Comparison of ENCODE assay signal across 31 mouse cellular contexts in genomic region chr11:87507043-87507442, GRCm38 (mm10). TPM values are rescaled to one million over a fixed set of nuclear protein-coding genes. Genes with fewer than 3 reads are reported as not detected.
A peak's percentile ranks its signal among the peaks of the same experiment; 100 is the strongest.
DNase-seq lines count a peak whose midpoint lies in the region; ATAC-seq and TF ChIP-seq lines count a peak whose summit lies in the region.
"Had no signal": no experiment of that assay in that cellular context is flagged by ENCODE, and none has a peak within 500 bp of the region (broad histone marks: within the 10 kb centered on the region; RNA-seq: fewer than 3 reads in every experiment).

No protein-coding gene starts in this region.

- H3K79me2 ChIP-seq in MEL (ENCODE audit: control insufficient read depth, insufficient read depth, low read length, poor library complexity), result no peaks in the 10 kb centered on the region

- H3K9ac ChIP-seq in intestine, postnatal 0 days (ENCODE audit: low read depth, low read length), result no peak overlapping the region
- no peak overlapping the region for H3K9ac ChIP-seq in intestine, embryonic 15.5 days
- no peak overlapping the region for H3K9ac ChIP-seq in liver, embryonic 14.5 days (replicated peaks)
- no peak overlapping the region for H3K9ac ChIP-seq in liver, postnatal 0 days (replicated peaks)
- no peak overlapping the region for H3K9ac ChIP-seq in MEL (ENCODE audit: control insufficient read depth, low read depth, low read length, poor library complexity, severe bottlenecking)
- H3K9ac ChIP-seq in kidney, embryonic 16.5 days (replicated peaks; ENCODE audit: low read length), result no peak overlapping the region
- H3K9ac ChIP-seq: embryonic facial prominence, embryonic 13.5 days; embryonic facial prominence, embryonic 15.5 days; forebrain, embryonic 12.5 days; forebrain, embryonic 15.5 days had no signal

- no peaks in the 10 kb centered on the region for H3K4me1 ChIP-seq in intestine, postnatal 0 days (replicated peaks; ENCODE audit: control insufficient read depth, insufficient read depth, low read length)
- no peaks in the 10 kb centered on the region for H3K4me1 ChIP-seq in intestine, embryonic 15.5 days (replicated peaks)
- H3K4me1 ChIP-seq in liver, embryonic 14.5 days (replicated peaks; ENCODE audit: control insufficient read depth in 2 of 2, insufficient read depth in 2 of 2, low read length in 1 of 2), result peaks cover 0 to 5% of the 10 kb centered on the region in 2 experiments; a peak in 1 of 4 replicates
- H3K4me1 ChIP-seq in liver, postnatal 0 days (ENCODE audit: insufficient read depth), result no peaks in the 10 kb centered on the region
- peaks cover 7 to 11% of the 10 kb centered on the region in 2 experiments for H3K4me1 ChIP-seq in MEL (ENCODE audit: control insufficient read depth in 1 of 2, insufficient read depth in 2 of 2, low read length in 2 of 2)
- H3K4me1 ChIP-seq in kidney, embryonic 16.5 days (ENCODE audit: insufficient read depth, low read length), result no peaks in the 10 kb centered on the region
- H3K4me1 ChIP-seq: embryonic facial prominence, embryonic 15.5 days; forebrain, embryonic 10.5 days; forebrain, embryonic 12.5 days; forebrain, embryonic 15.5 days had no signal

- H3K4me3 ChIP-seq in intestine, postnatal 0 days (ENCODE audit: low read depth, low read length), result no peak overlapping the region
- no peak overlapping the region for H3K4me3 ChIP-seq in intestine, embryonic 15.5 days (replicated peaks)
- H3K4me3 ChIP-seq in liver, embryonic 14.5 days (ENCODE audit: insufficient read depth in 1 of 2, low read depth in 2 of 2, low read length in 2 of 2), result no peak overlapping the region
- no peak overlapping the region for H3K4me3 ChIP-seq in liver, postnatal 0 days (ENCODE audit: low read depth, low read length)
- no peak overlapping the region for H3K4me3 ChIP-seq in MEL (ENCODE audit: control insufficient read depth in 1 of 2, insufficient read depth in 1 of 2, low read depth in 2 of 2, low read length in 2 of 2)
- H3K4me3 ChIP-seq in kidney, embryonic 16.5 days (ENCODE audit: low read length), result no peak overlapping the region
- H3K4me3 ChIP-seq: embryonic facial prominence, embryonic 13.5 days; embryonic facial prominence, embryonic 15.5 days; erythroblast, embryonic 14.5 days; forebrain, embryonic 10.5 days; forebrain, embryonic 12.5 days; forebrain, embryonic 15.5 days had no signal

- 0 out of 2 replicates have a peak, but pooled peaks have one; percentile 10 for ATAC-seq in intestine, postnatal 0 days
- no peak for ATAC-seq in intestine, embryonic 15.5 days
- ATAC-seq in liver, embryonic 14.5 days (ENCODE audit: insufficient read depth), result no peak
- no peak for ATAC-seq in liver, postnatal 0 days
- ATAC-seq in megakaryocyte-erythroid progenitor cell, adult 5-6 weeks (replicated peaks; ENCODE audit: low FRiP score, low TSS enrichment, poor library complexity, severe bottlenecking), result peak; percentile 86
- no peak for ATAC-seq in kidney, embryonic 16.5 days (ENCODE audit: low FRiP score, low TSS enrichment)
- ATAC-seq: CD4-positive, CD25-positive, alpha-beta regulatory T cell, adult 4 months; forebrain, embryonic 15.5 days had no signal

- no peaks in the 10 kb centered on the region for H3K9me3 ChIP-seq in intestine, postnatal 0 days (ENCODE audit: control insufficient read depth)
- H3K9me3 ChIP-seq in intestine, embryonic 15.5 days, result no peaks in the 10 kb centered on the region
- H3K9me3 ChIP-seq in liver, embryonic 14.5 days (ENCODE audit: control insufficient read depth, low read length), result no peaks in the 10 kb centered on the region
- no peaks in the 10 kb centered on the region for H3K9me3 ChIP-seq in liver, postnatal 0 days (ENCODE audit: low read length)
- no peaks in the 10 kb centered on the region for H3K9me3 ChIP-seq in MEL (replicated peaks; ENCODE audit: insufficient read depth, low read length)
- H3K9me3 ChIP-seq in kidney, embryonic 16.5 days (ENCODE audit: low read length), result no peaks in the 10 kb centered on the region
- H3K9me3 ChIP-seq: embryonic facial prominence, embryonic 13.5 days; embryonic facial prominence, embryonic 15.5 days; forebrain, embryonic 10.5 days; forebrain, embryonic 12.5 days; forebrain, embryonic 15.5 days; G1E had no signal

- no peak for TF ChIP-seq RAD21 in MEL (IDR thresholded peaks at IDR 0.05; ENCODE audit: low read depth, low read length)

- no peak overlapping the region for H3K27ac ChIP-seq in intestine, postnatal 0 days (ENCODE audit: low read depth, low read length)
- H3K27ac ChIP-seq in intestine, embryonic 15.5 days, result no peak overlapping the region
- H3K27ac ChIP-seq in liver, embryonic 14.5 days, result no peak overlapping the region
- H3K27ac ChIP-seq in liver, postnatal 0 days (ENCODE audit: low read depth), result no peak overlapping the region
- peak overlapping the region; percentile 38; the same call in 1 of the 2 replicates for H3K27ac ChIP-seq in MEL (ENCODE audit: control insufficient read depth, low read depth, low read length)
- H3K27ac ChIP-seq in kidney, embryonic 16.5 days (ENCODE audit: low read length), result no peak overlapping the region
- H3K27ac ChIP-seq: embryonic facial prominence, embryonic 13.5 days; embryonic facial prominence, embryonic 15.5 days; forebrain, embryonic 10.5 days; forebrain, embryonic 12.5 days; forebrain, embryonic 15.5 days had no signal

- no peak for TF ChIP-seq CTCF in intestine, postnatal 0 days (IDR thresholded peaks at IDR 0.05; ENCODE audit: low read depth)
- no peak for TF ChIP-seq CTCF in liver, embryonic 14.5 days (IDR thresholded peaks at IDR 0.05; ENCODE audit: low read depth)
- no peak for TF ChIP-seq CTCF in liver, postnatal 0 days (IDR thresholded peaks at IDR 0.05; ENCODE audit: low read depth)
- TF ChIP-seq CTCF in MEL (IDR thresholded peaks at IDR 0.05 in 2 of 3, conservative IDR thresholded peaks at IDR 0.05 in 1 of 3; ENCODE audit: control insufficient read depth in 1 of 3, insufficient read depth in 1 of 3, low read depth in 2 of 3, low read length in 3 of 3, poor library complexity in 1 of 3, severe bottlenecking in 1 of 3), result no peak

- DNase-seq in liver, embryonic 14.5 days (ENCODE audit: low read depth in 3 of 3, low spot score in 3 of 3), result no peak
- DNase-seq in liver, postnatal 0 days, result no peak
- DNase-seq in MEL (ENCODE audit: low read depth, low spot score), result peak; percentile 53
- DNase-seq: adrenal gland, adult 2 months; adrenal gland, postnatal 10 days; adrenal gland, postnatal 25 days; B cell, adult 2 months; cerebellum, adult 11 months; cerebellum, adult 18-20 months; cerebellum, adult 8-10 months; cerebellum, adult 9-11 months; cerebellum, postnatal 14 days; cerebellum, postnatal 36 days; embryo, embryonic 11 days had no signal

- H3K4me2 ChIP-seq in intestine, postnatal 0 days (replicated peaks; ENCODE audit: low read depth), result no peak overlapping the region
- no peak overlapping the region for H3K4me2 ChIP-seq in intestine, embryonic 15.5 days (replicated peaks)
- no peak overlapping the region for H3K4me2 ChIP-seq in liver, embryonic 14.5 days (ENCODE audit: low read depth)
- no peak overlapping the region for H3K4me2 ChIP-seq in liver, postnatal 0 days (ENCODE audit: low read depth, low read length)
- no peak overlapping the region for H3K4me2 ChIP-seq in kidney, embryonic 16.5 days (replicated peaks; ENCODE audit: low read depth, low read length)
- H3K4me2 ChIP-seq: embryonic facial prominence, embryonic 13.5 days; embryonic facial prominence, embryonic 15.5 days; forebrain, embryonic 12.5 days; forebrain, embryonic 15.5 days had no signal

- H3K27me3 ChIP-seq in intestine, postnatal 0 days (replicated peaks; ENCODE audit: control insufficient read depth, insufficient read depth, low read length), result no peaks in the 10 kb centered on the region
- H3K27me3 ChIP-seq in intestine, embryonic 15.5 days (replicated peaks), result no peaks in the 10 kb centered on the region
- H3K27me3 ChIP-seq in liver, embryonic 14.5 days (ENCODE audit: control insufficient read depth, insufficient read depth, low read length), result no peaks in the 10 kb centered on the region
- H3K27me3 ChIP-seq in liver, postnatal 0 days (ENCODE audit: insufficient read depth, low read length), result no peaks in the 10 kb centered on the region
- no peaks in the 10 kb centered on the region; a peak in 1 of 4 replicates for H3K27me3 ChIP-seq in MEL (ENCODE audit: control insufficient read depth in 1 of 2, insufficient read depth in 2 of 2, low read length in 2 of 2)
- H3K27me3 ChIP-seq in kidney, embryonic 16.5 days (ENCODE audit: insufficient read depth, low read length), result no peaks in the 10 kb centered on the region
- H3K27me3 ChIP-seq: CH12.LX; embryonic facial prominence, embryonic 13.5 days; embryonic facial prominence, embryonic 15.5 days; forebrain, embryonic 12.5 days; forebrain, embryonic 15.5 days had no signal

- H3K36me3 ChIP-seq in intestine, postnatal 0 days (ENCODE audit: control insufficient read depth, insufficient read depth), result no peaks in the 10 kb centered on the region
- H3K36me3 ChIP-seq in intestine, embryonic 15.5 days, result no peaks in the 10 kb centered on the region
- H3K36me3 ChIP-seq in liver, embryonic 14.5 days (replicated peaks; ENCODE audit: control insufficient read depth, insufficient read depth, low read depth), result no peaks in the 10 kb centered on the region
- no peaks in the 10 kb centered on the region for H3K36me3 ChIP-seq in liver, postnatal 0 days (replicated peaks; ENCODE audit: insufficient read depth, low read length)
- peaks cover 0 to 11% of the 10 kb centered on the region in 2 experiments; a peak in 2 of 4 replicates for H3K36me3 ChIP-seq in MEL (ENCODE audit: control insufficient read depth in 1 of 2, insufficient read depth in 2 of 2, low read length in 2 of 2)
- H3K36me3 ChIP-seq in kidney, embryonic 16.5 days (ENCODE audit: insufficient read depth, low read length), result no peaks in the 10 kb centered on the region
- H3K36me3 ChIP-seq: embryonic facial prominence, embryonic 13.5 days; embryonic facial prominence, embryonic 15.5 days; forebrain, embryonic 10.5 days; forebrain, embryonic 12.5 days; forebrain, embryonic 15.5 days; G1E had no signal

- TF ChIP-seq POLR2A in MEL (IDR thresholded peaks at IDR 0.05; ENCODE audit: control insufficient read depth in 1 of 2, insufficient read depth in 1 of 2, low read depth in 1 of 2, low read length in 2 of 2, poor library complexity in 1 of 2), result no peak

- TF ChIP-seq EP300 in liver, embryonic 14.5 days (IDR thresholded peaks at IDR 0.05; ENCODE audit: low read depth), result peak; percentile 26; the same call in 1 of the 2 replicates
- TF ChIP-seq EP300 in liver, postnatal 0 days (IDR thresholded peaks at IDR 0.05; ENCODE audit: low read depth), result no peak
- peak in 1 of 2 experiments; percentile 63; a peak in 1 of 4 replicates for TF ChIP-seq EP300 in MEL (IDR thresholded peaks at IDR 0.05; ENCODE audit: low read depth in 1 of 2, low read length in 2 of 2)

RNA-seq across cellular contexts. Expression of gene Gm11492, which starts 59.4 kb away (rescaled TPM):
- polyA plus RNA-seq in intestine, postnatal 0 days (2015; fragmentation: Nextera tagmentation; extraction: Ambion mirVana), result not detected in 2 replicates
- polyA plus RNA-seq in intestine, embryonic 15.5 days (2015; fragmentation: Nextera tagmentation; extraction: Ambion mirVana), result not detected in 2 replicates
- polyA plus RNA-seq in liver, embryonic 14.5 days (2012; rRNA removed), result not detected in 2 replicates
- not detected in 2 replicates for polyA plus RNA-seq in liver, embryonic 14.5 days (2014; fragmentation: Nextera tagmentation; extraction: Ambion mirVana)
- polyA plus RNA-seq in liver, postnatal 0 days (2015; fragmentation: Nextera tagmentation; extraction: Ambion mirVana), result not detected in 2 replicates
- total RNA-seq in MEL (2012; rRNA removed), result not detected in 2 replicates
- polyA plus RNA-seq in MEL (2012; ENCODE audit: insufficient read depth in 1 of 2, insufficient read length in 2 of 2, low read depth in 1 of 2, low replicate concordance in 2 of 2, missing spikeins in 1 of 2), result not detected
- not detected in 2 replicates for total RNA-seq in megakaryocyte-erythroid progenitor cell, adult 5-6 weeks (2014; fragmentation: Nextera tagmentation)
- not detected in 2 replicates for total RNA-seq in megakaryocyte-erythroid progenitor cell, adult 5-6 weeks (2017)
- not detected in 2 replicates for polyA plus RNA-seq in kidney, embryonic 16.5 days (2015; fragmentation: Nextera tagmentation; extraction: Ambion mirVana)
- total RNA-seq: adrenal gland, adult 2 months; adrenal gland, postnatal 10 days; adrenal gland, postnatal 25 days; adrenal gland, postnatal 4 days; CH12.LX; common myeloid progenitor, adult 5-6 weeks had no signal
- polyA plus RNA-seq: adrenal gland, adult 2 months; brain, embryonic 14.5 days; CD4-positive, CD25-positive, alpha-beta regulatory T cell, adult 4 months; embryonic facial prominence, embryonic 11.5 days; embryonic facial prominence, embryonic 13.5 days; embryonic facial prominence, embryonic 15.5 days; erythroblast, embryonic 14.5 days; forebrain, embryonic 10.5 days; forebrain, embryonic 12.5 days; forebrain, embryonic 15.5 days; G1E had no signal

Comparison
In these comparisons a context has a peak if more than half of its experiments do, and no peak if none do; other contexts are left out.
1. ATAC-seq: peak in intestine, postnatal 0 days (single experiment) and megakaryocyte-erythroid progenitor cell, adult 5-6 weeks (single experiment); none in intestine, embryonic 15.5 days (single experiment), liver, embryonic 14.5 days (single experiment), liver, postnatal 0 days (single experiment) and kidney, embryonic 16.5 days (single experiment).